Mouse (Mus musculus): Measurements from ENCODE around the gene Entpd8. TPM values are rescaled to one million over a fixed set of nuclear protein-coding genes. Genes with fewer than 3 reads are reported as not detected.
A peak's percentile ranks its signal among the peaks of the same experiment; 100 is the strongest.

Gene Entpd8
- polyA plus RNA-seq, 1 experiment, result 23.7 TPM

- DNase-seq, result no peak
- H3K27me3 ChIP-seq (replicated peaks; ENCODE audit: control insufficient read depth, insufficient read depth, low read length), result no peaks in the 10 kb centered on the region
- H3K4me3 ChIP-seq (ENCODE audit: insufficient read depth, low read depth, low read length), result no peak overlapping the region
- TF ChIP-seq CTCF (conservative IDR thresholded peaks at IDR 0.05; ENCODE audit: insufficient read depth, insufficient read length, low read depth, low read length) (no peak), POLR2A (IDR thresholded peaks at IDR 0.05; ENCODE audit: low read depth, low read length) (no peak)
- no peak overlapping the region for H3K27ac ChIP-seq (ENCODE audit: insufficient read depth, low read depth, low read length)
- H3K36me3 ChIP-seq (ENCODE audit: control insufficient read depth, insufficient read depth, low read length), result no peaks in the 10 kb centered on the region
- peaks cover 3% of the 10 kb centered on the region; the same call in 1 of the 2 replicates for H3K4me1 ChIP-seq (ENCODE audit: control insufficient read depth, insufficient read depth, low read length)
- 83% methylated on average over 3 of the region's 3 CpGs for WGBS
Observed at GRCm38 (mm10) chr2:25088636-25089035, 8.5 kb downstream of the Entpd8 start.

DNA sequence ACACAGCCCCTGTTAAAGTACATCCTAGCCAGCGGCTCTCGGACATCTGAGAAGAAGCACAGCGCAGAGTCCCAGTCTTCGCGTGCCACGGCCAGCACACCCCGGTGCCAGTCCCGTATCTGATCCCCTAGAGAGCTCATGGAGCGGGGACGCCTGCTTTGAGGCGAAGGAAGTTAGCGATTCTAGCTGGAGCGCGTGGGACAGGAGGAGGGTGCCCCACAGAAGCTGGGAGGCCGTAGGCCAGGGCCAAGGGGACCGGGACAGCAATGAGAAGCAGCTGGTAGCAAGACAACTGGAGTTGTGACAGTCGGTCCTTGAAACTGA is 14.6 kb downstream of the Entpd8 start:
- no peaks in the 10 kb centered on the region for H3K27me3 ChIP-seq (replicated peaks; ENCODE audit: control insufficient read depth, insufficient read depth, low read length)
- H3K27ac ChIP-seq (ENCODE audit: insufficient read depth, low read depth, low read length), result no peak overlapping the region
- WGBS, result 58% methylated on average over 17 of the region's 17 CpGs
- no peak overlapping the region for H3K4me3 ChIP-seq (ENCODE audit: insufficient read depth, low read depth, low read length)
- no peaks in the 10 kb centered on the region for H3K36me3 ChIP-seq (ENCODE audit: control insufficient read depth, insufficient read depth, low read length)
- no peak for TF ChIP-seq POLR2A (IDR thresholded peaks at IDR 0.05; ENCODE audit: low read depth, low read length)
- no peak for TF ChIP-seq CTCF (conservative IDR thresholded peaks at IDR 0.05; ENCODE audit: insufficient read depth, insufficient read length, low read depth, low read length)
- DNase-seq, result no peak
- no peaks in the 10 kb centered on the region for H3K4me1 ChIP-seq (ENCODE audit: control insufficient read depth, insufficient read depth, low read length)

DNA sequence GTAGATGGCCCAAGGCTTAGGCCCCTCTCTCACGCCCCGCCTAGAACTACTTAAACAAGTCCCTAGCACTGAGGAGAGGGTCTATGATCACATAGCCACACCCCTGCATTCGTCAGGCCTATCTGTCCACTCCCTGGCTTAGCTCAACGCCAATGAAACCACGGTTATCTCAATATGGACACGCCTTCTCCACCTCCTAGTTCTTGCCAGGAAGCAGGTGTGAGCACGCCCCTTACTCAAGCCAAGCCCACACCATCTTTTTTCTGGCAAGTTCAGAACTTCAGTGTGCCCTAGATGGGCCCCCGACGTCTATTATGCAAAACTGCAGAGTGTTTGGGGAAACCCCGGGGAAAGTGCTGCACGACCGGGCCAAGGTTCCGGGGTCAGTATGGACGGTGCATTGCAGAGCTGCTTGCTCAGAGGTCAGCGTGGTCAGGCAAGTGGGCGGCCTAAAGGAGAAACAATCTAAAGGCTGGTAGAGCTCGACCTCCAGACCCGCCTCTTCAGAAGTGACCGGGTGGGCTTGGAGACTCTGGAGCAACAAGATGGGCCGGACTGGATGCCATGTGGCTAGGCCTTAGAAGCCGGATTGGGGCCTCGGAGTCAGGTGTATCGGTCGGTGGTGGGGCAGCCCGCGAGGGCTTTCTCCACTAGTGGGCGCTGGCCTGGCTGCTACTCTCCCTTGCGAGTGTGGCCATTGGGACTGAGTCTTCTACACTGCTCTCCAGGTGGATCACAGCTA is 15.2 kb downstream of the Entpd8 start, which contains the start of gene Noxa1:
Noxa1 (minus strand) TSS at position 41 of the 742 bp plus-strand sequence.
- TF ChIP-seq CTCF (conservative IDR thresholded peaks at IDR 0.05; ENCODE audit: insufficient read depth, insufficient read length, low read depth, low read length) (0 out of 2 replicates have a peak, but pooled peaks have one; percentile 11), POLR2A (IDR thresholded peaks at IDR 0.05; ENCODE audit: low read depth, low read length) (no peak)
- DNase-seq, result no peak
- 61% methylated on average over 28 of the region's 28 CpGs for WGBS
- no peaks in the 10 kb centered on the region for H3K4me1 ChIP-seq (ENCODE audit: control insufficient read depth, insufficient read depth, low read length)
- H3K4me3 ChIP-seq (ENCODE audit: insufficient read depth, low read depth, low read length), result no peak within 1 kb of the TSS
- no peaks in the 10 kb centered on the region for H3K36me3 ChIP-seq (ENCODE audit: control insufficient read depth, insufficient read depth, low read length)
- no peak within 1 kb of the TSS for H3K27ac ChIP-seq (ENCODE audit: insufficient read depth, low read depth, low read length)
- no peaks in the 10 kb centered on the region for H3K27me3 ChIP-seq (replicated peaks; ENCODE audit: control insufficient read depth, insufficient read depth, low read length)

- H3K36me3 ChIP-seq (ENCODE audit: control insufficient read depth, insufficient read depth, low read length), result no peaks in the 10 kb centered on the region
- H3K27me3 ChIP-seq (replicated peaks; ENCODE audit: control insufficient read depth, insufficient read depth, low read length), result no peaks in the 10 kb centered on the region
- no peak overlapping the region for H3K27ac ChIP-seq (ENCODE audit: insufficient read depth, low read depth, low read length)
- 79% methylated on average over 3 of the region's 3 CpGs for WGBS
- H3K4me3 ChIP-seq (ENCODE audit: insufficient read depth, low read depth, low read length), result no peak overlapping the region
- no peaks in the 10 kb centered on the region for H3K4me1 ChIP-seq (ENCODE audit: control insufficient read depth, insufficient read depth, low read length)
- DNase-seq, result no peak
- no peak for TF ChIP-seq POLR2A (IDR thresholded peaks at IDR 0.05; ENCODE audit: low read depth, low read length)
- TF ChIP-seq CTCF (conservative IDR thresholded peaks at IDR 0.05; ENCODE audit: insufficient read depth, insufficient read length, low read depth, low read length), result no peak
Observed at GRCm38 (mm10) chr2:25098005-25098615, 18.0 kb downstream of the Entpd8 start.

DNA sequence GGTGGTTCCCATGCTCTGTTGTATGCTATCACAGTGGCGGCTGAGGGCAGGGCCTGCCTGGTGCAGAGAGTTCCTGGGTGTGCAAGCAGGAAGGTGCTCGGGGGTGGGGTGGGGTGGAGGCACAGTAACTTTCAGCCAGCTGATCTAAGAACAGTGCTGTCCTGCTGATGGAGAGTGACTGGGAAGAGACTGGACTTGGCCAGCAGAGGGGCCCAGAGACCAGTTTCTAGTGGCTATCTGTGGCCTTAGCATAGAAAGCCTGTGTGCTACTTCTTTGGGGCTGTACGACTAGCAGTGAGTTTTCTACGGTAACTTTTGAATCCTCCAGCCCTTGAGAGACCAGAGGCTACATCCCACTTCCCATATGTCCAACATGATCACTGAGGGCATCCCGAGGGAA is 18.9 kb downstream of the Entpd8 start:
- H3K4me3 ChIP-seq (ENCODE audit: insufficient read depth, low read depth, low read length), result no peak overlapping the region
- no peak overlapping the region for H3K27ac ChIP-seq (ENCODE audit: insufficient read depth, low read depth, low read length)
- no peaks in the 10 kb centered on the region for H3K36me3 ChIP-seq (ENCODE audit: control insufficient read depth, insufficient read depth, low read length)
- TF ChIP-seq POLR2A (IDR thresholded peaks at IDR 0.05; ENCODE audit: low read depth, low read length) (no peak), CTCF (conservative IDR thresholded peaks at IDR 0.05; ENCODE audit: insufficient read depth, insufficient read length, low read depth, low read length) (peak; percentile 72)
- no peaks in the 10 kb centered on the region for H3K27me3 ChIP-seq (replicated peaks; ENCODE audit: control insufficient read depth, insufficient read depth, low read length)
- no peaks in the 10 kb centered on the region for H3K4me1 ChIP-seq (ENCODE audit: control insufficient read depth, insufficient read depth, low read length)
- DNase-seq, result peak; percentile 33
- WGBS, result 48% methylated on average over 5 of the region's 5 CpGs

DNA sequence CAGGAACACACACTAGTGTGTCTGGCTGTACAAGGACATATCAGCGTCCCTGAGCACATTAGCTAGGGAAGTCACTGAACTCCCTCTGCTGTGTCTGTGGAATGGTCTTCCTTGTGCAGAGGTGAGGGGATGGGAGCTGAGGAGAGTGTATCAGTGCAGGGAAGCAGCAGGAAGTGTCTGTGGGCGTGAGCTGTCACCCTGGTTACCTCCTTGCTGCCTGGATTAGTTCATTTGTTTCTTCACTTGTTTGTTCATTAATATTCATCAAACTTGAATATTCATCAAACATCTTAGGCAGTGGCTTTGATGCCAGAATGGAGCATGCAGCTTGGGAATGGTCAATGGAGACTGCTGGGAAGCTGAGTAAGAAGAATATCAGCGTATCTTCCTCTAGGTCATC is 19.6 kb downstream of the Entpd8 start:
- TF ChIP-seq POLR2A (IDR thresholded peaks at IDR 0.05; ENCODE audit: low read depth, low read length), result no peak
- TF ChIP-seq CTCF (conservative IDR thresholded peaks at IDR 0.05; ENCODE audit: insufficient read depth, insufficient read length, low read depth, low read length), result no peak
- no peak overlapping the region for H3K27ac ChIP-seq (ENCODE audit: insufficient read depth, low read depth, low read length)
- no peak overlapping the region for H3K4me3 ChIP-seq (ENCODE audit: insufficient read depth, low read depth, low read length)
- H3K27me3 ChIP-seq (replicated peaks; ENCODE audit: control insufficient read depth, insufficient read depth, low read length), result no peaks in the 10 kb centered on the region
- no peaks in the 10 kb centered on the region for H3K36me3 ChIP-seq (ENCODE audit: control insufficient read depth, insufficient read depth, low read length)
- no peaks in the 10 kb centered on the region for H3K4me1 ChIP-seq (ENCODE audit: control insufficient read depth, insufficient read depth, low read length)
- DNase-seq, result no peak
- WGBS, result 83% methylated on average over 3 of the region's 3 CpGs

- H3K27me3 ChIP-seq (replicated peaks; ENCODE audit: control insufficient read depth, insufficient read depth, low read length), result no peaks in the 10 kb centered on the region
- no peak for TF ChIP-seq POLR2A (IDR thresholded peaks at IDR 0.05; ENCODE audit: low read depth, low read length)
- no peak for TF ChIP-seq CTCF (conservative IDR thresholded peaks at IDR 0.05; ENCODE audit: insufficient read depth, insufficient read length, low read depth, low read length)
- DNase-seq, result no peak
- H3K4me1 ChIP-seq (ENCODE audit: control insufficient read depth, insufficient read depth, low read length), result no peaks in the 10 kb centered on the region
- 92% methylated on average over 2 of the region's 2 CpGs for WGBS
- H3K27ac ChIP-seq (ENCODE audit: insufficient read depth, low read depth, low read length), result no peak overlapping the region
- no peaks in the 10 kb centered on the region for H3K36me3 ChIP-seq (ENCODE audit: control insufficient read depth, insufficient read depth, low read length)
- H3K4me3 ChIP-seq (ENCODE audit: insufficient read depth, low read depth, low read length), result no peak overlapping the region
Observed at GRCm38 (mm10) chr2:25104122-25104521, 24.0 kb downstream of the Entpd8 start.

Measured in kidney, adult 2 months (tissue).